Mouse (Mus musculus): Measurements from ENCODE around the gene Syne2. TPM values are rescaled to one million over a fixed set of nuclear protein-coding genes. Genes with fewer than 3 reads are reported as not detected.

The Syne2 gene
- 31.2 TPM for polyA plus RNA-seq (2014; fragmentation: Illumina TruSeq; extraction: RNeasy Lipid Tissue Mini Kit (QIAGEN cat#74804); ENCODE audit: insufficient read depth, low read depth, low replicate concordance)

DNA sequence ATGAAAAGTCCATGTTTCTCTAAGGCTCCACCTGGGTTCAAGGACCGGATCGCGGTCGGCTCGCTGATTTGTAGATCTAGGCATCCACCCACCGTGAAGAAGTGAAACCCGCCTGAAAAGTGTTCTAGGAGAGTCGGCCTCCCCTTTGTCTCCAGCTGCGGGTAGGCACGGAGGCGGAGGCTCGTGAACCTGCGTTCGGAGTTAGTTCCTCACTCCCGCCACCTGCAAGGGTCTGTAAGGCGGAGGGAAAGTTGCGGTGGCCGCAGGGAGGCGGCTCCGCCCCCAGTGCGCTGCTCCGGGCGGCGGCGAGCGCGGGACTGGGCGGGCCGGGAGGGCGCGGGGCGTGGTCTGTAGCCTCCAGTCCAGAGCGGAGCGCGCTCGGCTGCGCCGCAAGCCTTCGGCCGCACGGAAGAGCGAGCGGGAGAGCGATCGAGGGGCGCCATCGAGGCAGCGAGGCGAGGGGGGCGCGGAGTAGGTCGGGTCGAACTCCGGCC, at the start of gene Syne2:
Gene Syne2 (plus strand): TSS at position 176 of the 494 bp plus-strand sequence.

Other genes with a start within 250 kb of the Syne2 start
- gene Ppp2r5e, start 221.9 kb upstream of the Syne2 start, polyA plus RNA-seq (2014; fragmentation: Illumina TruSeq; extraction: RNeasy Lipid Tissue Mini Kit (QIAGEN cat#74804); ENCODE audit: insufficient read depth, low read depth, low replicate concordance), result 14.3 TPM
- gene Wdr89, start 148.6 kb upstream of the Syne2 start, polyA plus RNA-seq (2014; fragmentation: Illumina TruSeq; extraction: RNeasy Lipid Tissue Mini Kit (QIAGEN cat#74804); ENCODE audit: insufficient read depth, low read depth, low replicate concordance), result 6.9 TPM
- 22.4 TPM for gene Sgpp1, start 82.4 kb upstream of the Syne2 start, polyA plus RNA-seq (2014; fragmentation: Illumina TruSeq; extraction: RNeasy Lipid Tissue Mini Kit (QIAGEN cat#74804); ENCODE audit: insufficient read depth, low read depth, low replicate concordance)

Measured in lung, adult 10 weeks (tissue).